Mouse (Mus musculus) neural tube, embryonic 14.5 days (tissue): Measurements from ENCODE around the gene Arhgef39. TPM values are rescaled to one million over a fixed set of nuclear protein-coding genes. Genes with fewer than 3 reads are reported as not detected.
A peak's percentile ranks its signal among the peaks of the same experiment; 100 is the strongest.

Source experiments
- ATAC-seq: fragments of 200-750 bp; cut with Nextera tagmentation; 2 replicates; pipeline ENCODE4 v1.8.0; 2017; ENCODE audit warnings: low read depth, mild to moderate bottlenecking, moderate TSS enrichment, moderate library complexity
- H3K27ac ChIP-seq: fragments of 300-500 bp; sonication (generic); 2 replicates; pipeline ENCODE4 v1.5.1; 2014; ENCODE audit warnings: low read depth, mild to moderate bottlenecking, control low read depth, low read length, moderate library complexity, mixed read lengths
- H3K27me3 ChIP-seq: fragments of 300-500 bp; sonication (generic); 2 replicates; pipeline ENCODE4 v1.6.1; 2014; ENCODE audit warnings: low read length; ENCODE audit not compliant: control insufficient read depth, insufficient read depth
- H3K36me3 ChIP-seq: fragments of 300-500 bp; sonication (generic); 2 replicates; pipeline ENCODE4 v1.6.1; 2014; ENCODE audit warnings: low read length, mixed read lengths; ENCODE audit not compliant: control insufficient read depth, insufficient read depth
- H3K4me1 ChIP-seq: fragments of 300-500 bp; sonication (generic); 2 replicates; pipeline ENCODE4 v1.6.1; 2014; ENCODE audit warnings: low read length; ENCODE audit not compliant: control insufficient read depth, insufficient read depth
- H3K4me2 ChIP-seq: fragments of 300-500 bp; sonication (generic); 2 replicates; pipeline ENCODE4 v1.6.1; 2014; ENCODE audit warnings: mild to moderate bottlenecking, low read depth, low read length, control low read depth
- H3K4me3 ChIP-seq: fragments of 300-500 bp; sonication (generic); 2 replicates; pipeline ENCODE4 v1.5.1; 2014; ENCODE audit warnings: low read depth, low read length, control low read depth, mixed read lengths
- H3K9ac ChIP-seq: fragments of 300-500 bp; sonication (generic); replicated peaks from 2 replicates; pipeline ENCODE4 v1.6.1; 2014; ENCODE audit warnings: low read depth, mild to moderate bottlenecking, control low read depth, low read length, mixed read lengths
- H3K9me3 ChIP-seq: fragments of 300-500 bp; sonication (generic); 2 replicates; pipeline ENCODE4 v1.6.1; 2016; ENCODE audit warnings: low read length; ENCODE audit not compliant: control insufficient read depth
- WGBS: fragments of 180-500 bp; shearing (Covaris S2); extraction: QIAGEN DNeasy Blood & Tissue Kit; methylation state at CpG from one replicate; pipeline ENCODE4 v1.1.7; 2014; 5-methylcytosine and 5-hydroxymethylcytosine counted together
- polyA plus RNA-seq: library from polyadenylated mRNA; unstranded; fragments of >200 nt; fragmentation: Nextera tagmentation; extraction: Ambion mirVana; gene quantifications from 2 replicates; pipeline ENCODE4 v1.2.1, GENCODE M21; 2014

Gene Arhgef39
- polyA plus RNA-seq, 1 experiment from 2014 or later, result 3.6 TPM

DNA sequence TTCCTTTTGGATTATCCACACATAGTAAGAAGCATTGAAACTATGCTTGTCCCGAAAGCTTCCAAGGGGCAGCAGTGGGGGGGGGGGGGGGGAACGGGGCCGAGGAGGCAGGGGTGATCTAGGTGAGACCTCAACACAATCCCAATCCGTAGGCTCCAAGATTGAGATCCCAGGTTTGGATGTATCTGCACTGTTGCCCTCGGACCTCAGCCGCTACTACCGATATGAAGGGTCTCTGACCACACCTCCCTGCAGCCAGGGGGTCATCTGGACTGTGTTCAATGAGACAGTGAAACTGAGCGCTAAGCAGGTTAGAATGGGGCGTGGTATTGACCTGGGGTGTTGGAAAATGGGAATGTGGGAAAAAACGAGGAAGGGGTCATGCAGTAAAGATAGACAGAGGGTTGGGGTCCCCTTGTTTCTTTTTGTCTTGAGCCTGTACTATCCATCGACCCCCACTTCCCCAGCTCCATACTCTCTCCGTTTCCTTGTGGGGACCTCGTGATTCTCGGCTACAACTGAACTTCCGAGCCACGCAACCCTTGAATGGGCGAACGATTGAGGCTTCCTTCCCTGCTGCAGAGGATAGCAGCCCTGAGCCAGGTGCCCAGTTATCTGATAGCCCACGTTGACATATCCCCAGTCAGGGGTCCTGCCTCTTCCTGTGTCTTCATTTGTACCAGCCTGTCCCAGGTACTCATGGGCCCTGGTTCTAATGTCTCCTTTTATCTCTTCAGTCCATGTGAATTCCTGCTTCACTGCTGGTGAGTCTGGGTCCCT is 12.4 kb upstream of the Arhgef39 start:
- Histone ChIP-seq H3K4me1 (peaks cover 6% of the 10 kb centered on the region; the same call in 1 of the 2 replicates), H3K4me3 (no peak overlapping the region), H3K4me2 (no peak overlapping the region), H3K27me3 (no peaks in the 10 kb centered on the region; the same call in 1 of the 2 replicates), H3K9ac (no peak overlapping the region), H3K27ac (no peak overlapping the region), H3K36me3 (no peaks in the 10 kb centered on the region), H3K9me3 (no peaks in the 10 kb centered on the region)
- WGBS, result 81% methylated on average over 19 of the region's 19 CpGs
- no peak for ATAC-seq

DNA sequence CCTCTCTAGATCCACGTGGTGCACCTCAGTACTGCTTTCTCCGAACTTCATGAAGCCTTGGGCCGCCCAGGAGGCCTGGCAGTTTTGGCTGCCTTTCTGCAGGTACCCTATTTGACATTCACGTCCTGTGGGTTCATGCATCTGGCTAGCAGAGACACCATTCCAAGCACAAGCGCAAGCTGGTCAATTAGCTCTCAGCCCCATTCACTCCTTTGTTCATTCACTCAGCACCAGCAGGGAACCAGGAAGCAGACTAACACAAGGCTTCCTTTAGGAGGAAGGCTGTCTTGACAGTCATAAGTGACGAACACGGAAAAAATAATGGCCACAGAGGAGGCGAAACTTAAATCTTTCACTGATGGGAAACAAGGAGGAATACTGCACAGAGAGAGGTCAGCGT is 9.6 kb upstream of the Arhgef39 start:
- Histone ChIP-seq H3K27ac (no peak overlapping the region), H3K36me3 (no peaks in the 10 kb centered on the region), H3K9ac (no peak overlapping the region), H3K4me2 (peak overlapping the region; percentile 50; the same call in 1 of the 2 replicates), H3K9me3 (no peaks in the 10 kb centered on the region), H3K4me1 (peaks cover 6% of the 10 kb centered on the region; the same call in 1 of the 2 replicates), H3K27me3 (no peaks in the 10 kb centered on the region; the same call in 1 of the 2 replicates), H3K4me3 (no peak overlapping the region)
- ATAC-seq, result no peak
- WGBS, result 20% methylated on average over 9 of the region's 9 CpGs

DNA sequence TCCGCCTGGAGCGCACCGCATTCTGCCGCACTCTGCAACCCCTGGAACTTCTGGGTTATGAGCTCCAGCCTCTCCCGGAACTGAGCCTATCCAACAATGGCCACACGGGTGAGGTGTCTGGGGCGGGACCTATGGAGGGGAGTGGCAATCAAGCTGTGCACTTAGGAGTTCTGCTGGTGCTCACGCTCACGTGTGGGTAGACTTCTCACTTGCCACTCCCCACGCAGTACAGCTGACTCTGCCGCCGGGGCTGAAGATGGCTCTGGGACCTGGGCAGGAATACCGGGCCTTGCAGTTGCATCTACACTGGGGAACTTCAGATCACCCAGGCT is 9.1 kb upstream of the Arhgef39 start:
- H3K4me1 ChIP-seq, result peaks cover 6% of the 10 kb centered on the region; the same call in 1 of the 2 replicates
- peak; percentile 49; the same call in 1 of the 2 replicates for ATAC-seq
- H3K27me3 ChIP-seq, result no peaks in the 10 kb centered on the region; the same call in 1 of the 2 replicates
- H3K9ac ChIP-seq, result peak overlapping the region; percentile 34; the same call in 1 of the 2 replicates
- H3K36me3 ChIP-seq, result no peaks in the 10 kb centered on the region
- peak overlapping the region; percentile 50 for H3K4me2 ChIP-seq
- no peaks in the 10 kb centered on the region for H3K9me3 ChIP-seq
- H3K27ac ChIP-seq, result no peak overlapping the region
- H3K4me3 ChIP-seq, result peak overlapping the region; percentile 17
- 5% methylated on average over 13 of the region's 13 CpGs for WGBS

DNA sequence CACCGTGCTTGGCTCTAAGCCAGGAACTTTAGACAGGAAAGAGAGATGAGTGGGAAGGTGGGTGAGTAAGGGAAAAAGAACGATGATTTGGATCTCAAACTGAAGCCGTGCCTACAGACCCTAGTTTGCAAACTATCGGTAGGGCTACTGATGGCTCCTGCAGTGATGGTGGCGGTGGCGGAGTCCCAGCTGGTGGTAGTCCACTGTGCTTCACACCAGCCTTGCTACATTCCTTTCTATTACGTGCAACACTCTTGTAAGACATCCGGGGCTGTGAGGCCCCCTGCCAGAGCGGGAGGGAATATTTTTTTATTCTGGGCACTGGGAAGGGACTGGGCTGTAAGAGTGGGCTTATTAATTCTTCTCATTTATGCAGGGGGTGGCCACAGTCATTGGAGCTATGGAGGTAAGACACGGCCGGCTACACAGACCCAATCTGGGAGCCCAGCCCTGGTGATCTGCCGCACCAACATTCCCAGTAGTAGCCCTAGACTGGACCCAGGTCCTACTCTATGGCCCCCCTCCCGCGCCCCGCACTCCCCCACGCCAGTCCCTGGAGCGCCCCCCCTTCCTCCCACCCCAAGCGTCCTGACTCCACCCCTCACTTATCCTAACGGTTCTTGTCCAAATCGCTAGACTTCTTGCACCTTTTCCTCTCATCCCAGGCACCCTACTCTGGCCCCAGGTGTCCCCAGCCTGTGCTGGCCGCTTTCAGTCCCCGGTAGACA is 8.6 kb upstream of the Arhgef39 start:
- no peaks in the 10 kb centered on the region for H3K9me3 ChIP-seq
- H3K9ac ChIP-seq, result peak overlapping the region; percentile 34; the same call in 1 of the 2 replicates
- 11% methylated on average over 22 of the region's 22 CpGs for WGBS
- no peak overlapping the region for H3K27ac ChIP-seq
- peak overlapping the region; percentile 17 for H3K4me3 ChIP-seq
- peaks cover 6% of the 10 kb centered on the region; the same call in 1 of the 2 replicates for H3K4me1 ChIP-seq
- H3K27me3 ChIP-seq, result no peaks in the 10 kb centered on the region; the same call in 1 of the 2 replicates
- H3K36me3 ChIP-seq, result no peaks in the 10 kb centered on the region
- H3K4me2 ChIP-seq, result peak overlapping the region; percentile 50
- no peak for ATAC-seq

DNA sequence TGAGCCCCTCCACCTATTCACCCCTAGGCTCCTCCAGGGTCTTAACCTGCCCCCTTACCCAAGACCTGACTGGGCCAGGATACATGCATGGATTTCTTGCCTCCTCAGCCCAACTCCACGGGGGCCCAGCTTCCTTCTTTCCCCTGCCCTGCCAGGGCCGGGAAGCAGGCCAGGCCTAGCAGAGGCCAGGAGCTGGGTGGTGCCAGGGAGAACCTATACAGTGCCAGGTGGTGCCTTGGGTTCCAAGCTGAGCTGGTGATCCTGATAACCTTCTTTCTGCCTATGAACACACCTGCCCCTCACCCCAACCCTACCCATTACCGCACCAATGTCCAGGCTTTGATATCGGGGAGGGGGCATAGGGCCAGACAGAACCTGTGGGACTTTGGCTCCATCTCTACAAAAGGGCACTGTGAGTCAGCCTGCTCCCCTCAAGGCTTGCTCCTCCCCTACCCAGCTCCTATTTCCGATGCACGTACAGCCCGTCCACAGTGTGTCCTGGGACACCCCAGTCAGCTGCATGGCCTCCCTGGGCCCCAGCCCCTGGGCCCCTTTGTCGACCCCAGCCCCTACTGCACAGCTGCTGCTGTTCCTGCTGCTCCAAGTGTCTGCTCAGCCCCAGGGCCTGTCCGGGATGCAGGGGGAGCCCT is 7.2 kb upstream of the Arhgef39 start, which contains the start of gene Car9:
TSS of gene Car9 (plus strand) at position 431 of the 650 bp plus-strand sequence.
- Histone ChIP-seq H3K9me3 (no peaks in the 10 kb centered on the region), H3K4me2 (no peak within 1 kb of the TSS), H3K9ac (no peak within 1 kb of the TSS), H3K4me3 (no peak within 1 kb of the TSS), H3K4me1 (peaks cover 6% of the 10 kb centered on the region; the same call in 1 of the 2 replicates), H3K27ac (no peak within 1 kb of the TSS), H3K27me3 (no peaks in the 10 kb centered on the region; the same call in 1 of the 2 replicates), H3K36me3 (no peaks in the 10 kb centered on the region)
- WGBS, result 58% methylated on average over 9 of the region's 9 CpGs
- ATAC-seq, result no peak

DNA sequence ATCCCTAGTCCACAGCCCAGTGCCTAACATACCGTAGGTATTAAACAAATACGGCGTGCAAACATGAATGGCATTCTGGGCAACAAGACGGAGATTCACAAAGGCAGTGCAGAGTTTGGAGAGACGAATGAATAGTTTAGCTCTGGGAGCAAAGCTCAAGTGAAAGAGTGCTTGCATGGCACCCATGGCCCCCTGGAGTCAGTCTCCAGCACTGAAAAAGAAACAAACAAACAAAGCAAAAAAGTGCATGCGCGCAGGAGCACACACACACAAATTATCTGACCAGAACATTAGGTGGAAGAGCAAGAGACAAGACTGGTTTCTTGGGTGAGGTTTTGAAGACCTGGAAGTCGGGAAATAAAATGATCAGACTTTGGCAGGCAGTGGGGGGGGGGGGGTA is 6.6 kb upstream of the Arhgef39 start:
- Histone ChIP-seq H3K27ac (no peak overlapping the region), H3K4me3 (no peak overlapping the region), H3K9ac (no peak overlapping the region), H3K4me1 (peaks cover 6% of the 10 kb centered on the region; the same call in 1 of the 2 replicates), H3K27me3 (no peaks in the 10 kb centered on the region; the same call in 1 of the 2 replicates), H3K4me2 (no peak overlapping the region), H3K36me3 (no peaks in the 10 kb centered on the region), H3K9me3 (no peaks in the 10 kb centered on the region)
- 61% methylated on average over 8 of the region's 8 CpGs for WGBS
- no peak for ATAC-seq

DNA sequence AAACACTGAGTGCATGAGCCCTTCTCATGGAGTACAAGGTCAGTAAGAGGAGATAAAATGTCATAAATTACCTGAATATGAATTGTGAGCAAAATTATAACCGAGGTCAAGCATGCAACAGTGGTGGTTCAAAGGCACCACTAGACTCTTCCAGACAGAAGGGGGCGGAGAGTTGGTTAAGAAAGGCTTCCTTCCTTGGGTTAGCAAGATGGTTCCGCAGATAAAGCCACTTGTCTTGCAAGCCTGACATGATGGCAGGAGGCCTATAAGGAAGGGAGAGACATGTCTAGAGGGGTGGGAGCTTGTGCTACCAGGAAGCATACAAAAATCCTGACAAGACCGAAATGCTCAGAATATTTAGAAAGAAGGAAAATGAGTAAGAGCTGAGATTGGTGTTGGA is 4.8 kb upstream of the Arhgef39 start:
- WGBS, result 83% methylated on average over 4 of the region's 4 CpGs
- ATAC-seq, result no peak

DNA sequence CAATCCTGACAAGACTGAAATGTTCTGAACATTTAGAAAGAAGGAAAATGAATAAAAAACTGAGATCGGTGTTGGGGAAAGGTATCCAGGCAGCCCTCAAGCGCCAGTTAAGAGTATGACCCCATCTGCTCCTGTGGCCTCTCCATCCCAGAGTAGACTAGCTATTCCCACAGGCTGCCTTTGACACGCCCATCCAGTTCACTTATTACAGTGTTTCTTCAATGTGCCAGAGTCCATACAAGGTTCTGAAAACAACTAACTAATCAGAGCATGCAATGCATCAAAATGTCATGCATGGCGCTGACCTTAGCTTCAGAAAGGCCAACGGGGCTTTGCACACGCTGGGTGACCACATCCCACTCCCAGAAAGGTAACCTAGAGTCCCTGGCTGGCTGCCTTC is 4.0 kb upstream of the Arhgef39 start:
- Histone ChIP-seq H3K4me3 (no peak overlapping the region), H3K4me2 (no peak overlapping the region), H3K36me3 (no peaks in the 10 kb centered on the region), H3K27ac (no peak overlapping the region), H3K9me3 (no peaks in the 10 kb centered on the region), H3K9ac (no peak overlapping the region), H3K27me3 (no peaks in the 10 kb centered on the region; the same call in 1 of the 2 replicates), H3K4me1 (peaks cover 1% of the 10 kb centered on the region; the same call in 1 of the 2 replicates)
- no peak for ATAC-seq
- WGBS, result 84% methylated on average over 6 of the region's 6 CpGs

More for the DNA sequence above, 4.8 kb upstream of the Arhgef39 start:
- H3K9me3 ChIP-seq, result no peaks in the 10 kb centered on the region
- no peaks in the 10 kb centered on the region; the same call in 1 of the 2 replicates for H3K27me3 ChIP-seq
- no peak overlapping the region for H3K4me2 ChIP-seq
- H3K36me3 ChIP-seq, result no peaks in the 10 kb centered on the region
- no peak overlapping the region for H3K4me3 ChIP-seq
- H3K4me1 ChIP-seq, result peaks cover 6% of the 10 kb centered on the region; the same call in 1 of the 2 replicates
- H3K27ac ChIP-seq, result no peak overlapping the region
- no peak overlapping the region for H3K9ac ChIP-seq
